Mouse (Mus musculus) testis, adult 10 weeks (tissue): Measurements from ENCODE around the gene Tbc1d23. TPM values are rescaled to one million over a fixed set of nuclear protein-coding genes. Genes with fewer than 3 reads are reported as not detected.

Experiments
- polyA plus RNA-seq: library from polyadenylated mRNA; stranded (reverse); fragments of 350-450 nt; fragmentation: Illumina TruSeq; extraction: RNeasy Lipid Tissue Mini Kit (QIAGEN cat#74804); gene quantifications from one replicate; pipeline ENCODE4 v1.2.3, GENCODE M21; 2014; ENCODE audit warnings: low read depth, low replicate concordance

Tbc1d23 gene
- polyA plus RNA-seq = 63.5 TPM

GRCm38 (mm10) chr16:57231089-57231936 is at the start of gene Tbc1d23:
Gene Tbc1d23, minus strand, starts transcription at chr16:57231504.

GRCm38 (mm10) chr16:57166611-57167513 is 64.4 kb downstream of the Tbc1d23 start, which contains the start of gene Nit2:
Gene Nit2, minus strand, starts transcription at chr16:57167341.

GRCm38 (mm10) chr16:57120913-57121815 is 110.1 kb downstream of the Tbc1d23 start, which contains the start of gene Tomm70a:
Gene Tomm70a, plus strand, starts transcription at chr16:57121703.

Other genes starting within 250 kb of the Tbc1d23 start
- gene Tmem45a2, start 160.1 kb downstream of the Tbc1d23 start, polyA plus RNA-seq = 4.8 TPM
- 143 TPM for gene Tomm70a, start 109.8 kb downstream of the Tbc1d23 start, polyA plus RNA-seq
- 13.6 TPM for gene Nit2, start 64.2 kb downstream of the Tbc1d23 start, polyA plus RNA-seq
- gene Tmem30c, start 61.4 kb upstream of the Tbc1d23 start, polyA plus RNA-seq = 123 TPM
- 7.8 TPM for gene Filip1l, start 121.6 kb upstream of the Tbc1d23 start, polyA plus RNA-seq